Mouse (Mus musculus) layer of hippocampus, adult 8-10 months (tissue): ENCODE measurements at regions not wholly inside any gene's neighbourhood (a gene's known extent, or its start where the extent isn't known, plus 50 kb on each side); places are given as distances from the start of the nearest gene placed in this dataset.

Experiments used
- DNase-seq, 2 experiments: peaks; one replicate each; pipeline ENCODE4 v3.0.0; 2022; ENCODE audit warnings: low spot score in 2 of 2

GRCm38 (mm10) chr1:163557875-163558274 is 154.4 kb upstream of the Gorab start:
- no peak for DNase-seq

- DNase-seq = no peak
Measured at GRCm38 (mm10) chr1:163555185-163555584, 151.7 kb upstream of the Gorab start.

- no peak for DNase-seq
Measured at GRCm38 (mm10) chr1:163538776-163539492, 135.5 kb upstream of the Gorab start.

- DNase-seq = no peak
Measured at GRCm38 (mm10) chr1:163530563-163530962, 127.1 kb upstream of the Gorab start.

GRCm38 (mm10) chr1:163517966-163518365 is 114.5 kb upstream of the Gorab start:
- no peak for DNase-seq

- DNase-seq = no peak
Measured at GRCm38 (mm10) chr1:163512847-163513246, 109.4 kb upstream of the Gorab start.

- no peak for DNase-seq
Measured at GRCm38 (mm10) chr1:163512008-163512407, 108.5 kb upstream of the Gorab start.

- peak in 1 of 2 experiments; percentile 5 for DNase-seq
Measured at GRCm38 (mm10) chr1:163505035-163505434, 101.6 kb upstream of the Gorab start.

GRCm38 (mm10) chr1:163502557-163502956 is 99.1 kb upstream of the Gorab start:
- DNase-seq = no peak

- DNase-seq = no peak
Measured at GRCm38 (mm10) chr1:163498398-163498958, 95.0 kb upstream of the Gorab start.

- DNase-seq = no peak
Measured at GRCm38 (mm10) chr1:163496416-163496815, 92.9 kb upstream of the Gorab start.

- DNase-seq = no peak
Measured at GRCm38 (mm10) chr1:163488532-163488931, 85.1 kb upstream of the Gorab start.

GRCm38 (mm10) chr1:163488109-163488508 is 84.6 kb upstream of the Gorab start:
- DNase-seq = no peak

GRCm38 (mm10) chr1:163483098-163483497 is 79.6 kb upstream of the Gorab start:
- DNase-seq = no peak

- no peak for DNase-seq
Measured at GRCm38 (mm10) chr1:163477478-163478167, 74.2 kb upstream of the Gorab start.

- DNase-seq = no peak
Measured at GRCm38 (mm10) chr1:163461194-163461593, 57.7 kb upstream of the Gorab start.

GRCm38 (mm10) chr1:163456366-163456765 is 52.9 kb upstream of the Gorab start:
- DNase-seq = no peak
